Mouse (Mus musculus) cortical plate, adult 2 months (tissue): Measurements from ENCODE around the gene Atg10. TPM values are rescaled to one million over a fixed set of nuclear protein-coding genes. Genes with fewer than 3 reads are reported as not detected.
A peak's percentile ranks its signal among the peaks of the same experiment; 100 is the strongest.

Experiments
- H3K27ac ChIP-seq: fragments of 200-500 bp; 2 replicates; pipeline ENCODE4 v1.5.1; 2012; ENCODE audit warnings: low read length, control low read depth, inconsistent platforms; ENCODE audit not compliant: insufficient read depth
- H3K4me1 ChIP-seq: fragments of 200-500 bp; 2 replicates; pipeline ENCODE4 v1.6.1; 2011; ENCODE audit warnings: low read length; ENCODE audit not compliant: control insufficient read depth, insufficient read depth
- H3K4me3 ChIP-seq: fragments of 200-500 bp; 2 replicates; pipeline ENCODE4 v1.5.1; 2011; ENCODE audit warnings: mild to moderate bottlenecking, low read length, control low read depth; ENCODE audit not compliant: insufficient read depth
- CTCF ChIP-seq: fragments of 200-500 bp; IDR thresholded peaks from 2 replicates; pipeline ENCODE4 v1.5.1; 2011; ENCODE audit warnings: mild to moderate bottlenecking, control low read depth, low read length; ENCODE audit not compliant: insufficient read depth; ENCODE audit errors: extremely low read depth
- POLR2A ChIP-seq: fragments of 200-500 bp; IDR thresholded peaks from 2 replicates; pipeline ENCODE4 v1.6.1; 2011; ENCODE audit warnings: mild to moderate bottlenecking, low read length, control low read depth; ENCODE audit not compliant: insufficient read depth; ENCODE audit errors: extremely low read depth
- polyA plus RNA-seq: library from polyadenylated mRNA; depleted of rRNA; stranded (reverse); fragments of >200 nt; gene quantifications from 2 replicates; pipeline ENCODE4 v1.2.3, GENCODE M21; 2012

Atg10 gene
- polyA plus RNA-seq, 1 experiment = 11.2 TPM

GRCm38 (mm10) chr13:90968940-90969339 lies 254.8 kb downstream of the Atg10 start:
- H3K4me1 ChIP-seq = peaks cover 2% of the 10 kb centered on the region; the same call in 1 of the 2 replicates
- TF ChIP-seq CTCF (no peak), POLR2A (no peak)
- no peak overlapping the region for H3K27ac ChIP-seq
- H3K4me3 ChIP-seq = no peak overlapping the region

- TF ChIP-seq CTCF (peak; percentile 87), POLR2A (no peak)
- no peak overlapping the region for H3K27ac ChIP-seq
- peaks cover 3% of the 10 kb centered on the region; the same call in 1 of the 2 replicates for H3K4me1 ChIP-seq
- no peak overlapping the region for H3K4me3 ChIP-seq
Observed at GRCm38 (mm10) chr13:90967422-90967821, 256.3 kb downstream of the Atg10 start.

GRCm38 (mm10) chr13:90965996-90966395 lies 257.8 kb downstream of the Atg10 start:
- TF ChIP-seq CTCF (no peak), POLR2A (no peak)
- no peak overlapping the region for H3K27ac ChIP-seq
- no peak overlapping the region for H3K4me3 ChIP-seq
- H3K4me1 ChIP-seq = peaks cover 3% of the 10 kb centered on the region; the same call in 1 of the 2 replicates

- H3K4me3 ChIP-seq = no peak overlapping the region
- H3K27ac ChIP-seq = no peak overlapping the region
- TF ChIP-seq POLR2A (no peak), CTCF (no peak)
- peaks cover 3% of the 10 kb centered on the region; the same call in 1 of the 2 replicates for H3K4me1 ChIP-seq
Observed at GRCm38 (mm10) chr13:90964511-90964910, 259.3 kb downstream of the Atg10 start.

GRCm38 (mm10) chr13:90962836-90963760 lies 260.7 kb downstream of the Atg10 start:
- TF ChIP-seq CTCF (no peak), POLR2A (no peak)
- H3K4me1 ChIP-seq = peaks cover 3% of the 10 kb centered on the region; the same call in 1 of the 2 replicates
- H3K27ac ChIP-seq = no peak overlapping the region
- no peak overlapping the region for H3K4me3 ChIP-seq

GRCm38 (mm10) chr13:90960591-90960990 lies 263.2 kb downstream of the Atg10 start:
- peaks cover 3% of the 10 kb centered on the region; the same call in 1 of the 2 replicates for H3K4me1 ChIP-seq
- H3K4me3 ChIP-seq = no peak overlapping the region
- TF ChIP-seq POLR2A (no peak), CTCF (no peak)
- H3K27ac ChIP-seq = no peak overlapping the region

- TF ChIP-seq CTCF = no peak
- no peak for TF ChIP-seq POLR2A
- Histone ChIP-seq H3K27ac (no peak overlapping the region), H3K4me1 (peaks cover 3% of the 10 kb centered on the region; the same call in 1 of the 2 replicates), H3K4me3 (no peak overlapping the region)
Observed at GRCm38 (mm10) chr13:90958894-90959293, 264.9 kb downstream of the Atg10 start.

GRCm38 (mm10) chr13:90939600-90939999 lies 284.2 kb downstream of the Atg10 start:
- no peak for TF ChIP-seq POLR2A
- no peak for TF ChIP-seq CTCF
- H3K4me1 ChIP-seq = no peaks in the 10 kb centered on the region
- no peak overlapping the region for H3K27ac ChIP-seq
- H3K4me3 ChIP-seq = no peak overlapping the region

GRCm38 (mm10) chr13:90939192-90939591 lies 284.6 kb downstream of the Atg10 start:
- no peak overlapping the region for H3K27ac ChIP-seq
- no peak overlapping the region for H3K4me3 ChIP-seq
- TF ChIP-seq CTCF (no peak), POLR2A (no peak)
- H3K4me1 ChIP-seq = no peaks in the 10 kb centered on the region

- Histone ChIP-seq H3K4me1 (no peaks in the 10 kb centered on the region), H3K4me3 (no peak overlapping the region), H3K27ac (no peak overlapping the region)
- TF ChIP-seq POLR2A = no peak
- no peak for TF ChIP-seq CTCF
Observed at GRCm38 (mm10) chr13:90935852-90936251, 287.9 kb downstream of the Atg10 start.
